ENCODE assay signal across 21 mouse cellular contexts in genomic region chr8:114115076-114115475, GRCm38 (mm10). TPM values are rescaled to one million over a fixed set of nuclear protein-coding genes. Genes with fewer than 3 reads are reported as not detected.
A peak's percentile ranks its signal among the peaks of the same experiment; 100 is the strongest.
DNase-seq lines count a peak whose midpoint lies in the region; ATAC-seq and TF ChIP-seq lines count a peak whose summit lies in the region.
"Had no signal": no experiment of that assay in that cellular context is flagged by ENCODE, and none has a peak within 500 bp of the region (broad histone marks: within the 10 kb centered on the region; RNA-seq: fewer than 3 reads in every experiment).

No protein-coding gene starts in this region.

- WGBS in forebrain, embryonic 11.5 days, result 28% methylated on average over 1 of the region's 1 CpGs
- 35% methylated on average over 1 of the region's 1 CpGs for WGBS in forebrain, postnatal 0 days
- WGBS in kidney, postnatal 0 days, result 14% methylated on average over 1 of the region's 1 CpGs
- WGBS in neural tube, embryonic 13.5 days, result 12% methylated on average over 1 of the region's 1 CpGs
- 31% methylated on average over 1 of the region's 1 CpGs for whole genome bisulfite sequencing in neural tube, embryonic 15.5 days

- no peak overlapping the region for H3K4me3 ChIP-seq in forebrain, embryonic 11.5 days (ENCODE audit: low read depth, low read length)
- no peak overlapping the region for H3K4me3 ChIP-seq in forebrain, postnatal 0 days (ENCODE audit: low read depth, low read length)
- H3K4me3 ChIP-seq in kidney, postnatal 0 days (replicated peaks; ENCODE audit: low read depth, low read length), result no peak overlapping the region
- no peak overlapping the region for H3K4me3 ChIP-seq in neural tube, embryonic 13.5 days
- H3K4me3 ChIP-seq in neural tube, embryonic 15.5 days (replicated peaks), result no peak overlapping the region
- H3K4me3 ChIP-seq: embryonic facial prominence, embryonic 15.5 days; erythroblast, embryonic 14.5 days; heart, embryonic 13.5 days; hindbrain, embryonic 13.5 days; intestine, embryonic 15.5 days had no signal

- TF ChIP-seq CTCF in forebrain, postnatal 0 days (IDR thresholded peaks at IDR 0.05; ENCODE audit: low read depth), result no peak
- no peak for TF ChIP-seq CTCF in kidney, postnatal 0 days (IDR thresholded peaks at IDR 0.05; ENCODE audit: low read depth)

- no peaks in the 10 kb centered on the region for H3K36me3 ChIP-seq in forebrain, embryonic 11.5 days (ENCODE audit: control insufficient read depth, insufficient read depth, low read length)
- H3K36me3 ChIP-seq in forebrain, postnatal 0 days (ENCODE audit: insufficient read depth), result no peaks in the 10 kb centered on the region
- H3K36me3 ChIP-seq in kidney, postnatal 0 days (ENCODE audit: insufficient read depth, low read length), result no peaks in the 10 kb centered on the region
- no peaks in the 10 kb centered on the region for H3K36me3 ChIP-seq in neural tube, embryonic 13.5 days
- no peaks in the 10 kb centered on the region for H3K36me3 ChIP-seq in neural tube, embryonic 15.5 days
- H3K36me3 ChIP-seq: embryonic facial prominence, embryonic 15.5 days; heart, embryonic 13.5 days; hindbrain, embryonic 13.5 days; intestine, embryonic 15.5 days had no signal

- peaks cover 8% of the 10 kb centered on the region; the same call in 1 of the 2 replicates for H3K4me1 ChIP-seq in forebrain, embryonic 11.5 days (replicated peaks; ENCODE audit: control insufficient read depth, insufficient read depth, low read length)
- peaks cover 8% of the 10 kb centered on the region; the same call in 1 of the 2 replicates for H3K4me1 ChIP-seq in forebrain, postnatal 0 days (ENCODE audit: insufficient read depth)
- H3K4me1 ChIP-seq in kidney, postnatal 0 days (replicated peaks; ENCODE audit: insufficient read depth, low read length), result no peaks in the 10 kb centered on the region
- peaks cover 21% of the 10 kb centered on the region for H3K4me1 ChIP-seq in neural tube, embryonic 13.5 days (replicated peaks)
- peaks cover 18% of the 10 kb centered on the region for H3K4me1 ChIP-seq in neural tube, embryonic 15.5 days
- H3K4me1 ChIP-seq: embryonic facial prominence, embryonic 15.5 days; heart, embryonic 13.5 days; intestine, embryonic 15.5 days had no signal

- DNase-seq in forebrain, embryonic 11.5 days (ENCODE audit: low spot score), result no peak
- DNase-seq in forebrain, postnatal 0 days, result no peak
- peak; percentile 12 for DNase-seq in kidney, postnatal 0 days (ENCODE audit: low spot score)
- DNase-seq in kidney, adult 9 months, result no peak
- peak; percentile 59 for DNase-seq in retina, postnatal 1 day
- DNase-seq in frontal cortex, adult 2 months (ENCODE audit: extremely low spot score in 1 of 2, low spot score in 1 of 2), result no peak
- DNase-seq: adrenal gland, postnatal 14 days; cerebellum, adult 11-12 months; cerebellum, adult 9-10 months; cerebellum, postnatal 25 days; gastrocnemius, postnatal 36 days; heart, postnatal 36 days had no signal

- no peaks in the 10 kb centered on the region for H3K27me3 ChIP-seq in forebrain, embryonic 11.5 days (ENCODE audit: control insufficient read depth, insufficient read depth, low read length)
- no peaks in the 10 kb centered on the region for H3K27me3 ChIP-seq in forebrain, postnatal 0 days (ENCODE audit: insufficient read depth, low read length)
- no peaks in the 10 kb centered on the region for H3K27me3 ChIP-seq in kidney, postnatal 0 days (ENCODE audit: insufficient read depth, low read length)
- no peaks in the 10 kb centered on the region for H3K27me3 ChIP-seq in neural tube, embryonic 13.5 days
- H3K27me3 ChIP-seq in neural tube, embryonic 15.5 days (replicated peaks), result no peaks in the 10 kb centered on the region
- H3K27me3 ChIP-seq: embryonic facial prominence, embryonic 15.5 days; heart, embryonic 13.5 days; hindbrain, embryonic 13.5 days; intestine, embryonic 15.5 days had no signal

- H3K4me2 ChIP-seq in forebrain, embryonic 11.5 days (ENCODE audit: low read depth, low read length, severe bottlenecking), result no peak overlapping the region
- H3K4me2 ChIP-seq in forebrain, postnatal 0 days (ENCODE audit: low read depth), result no peak overlapping the region
- H3K4me2 ChIP-seq in kidney, postnatal 0 days (ENCODE audit: low read length), result no peak overlapping the region
- H3K4me2 ChIP-seq in neural tube, embryonic 13.5 days, result no peak overlapping the region
- H3K4me2 ChIP-seq in neural tube, embryonic 15.5 days, result no peak overlapping the region
- H3K4me2 ChIP-seq: embryonic facial prominence, embryonic 15.5 days; heart, embryonic 13.5 days; hindbrain, embryonic 13.5 days; intestine, embryonic 15.5 days had no signal

- H3K27ac ChIP-seq in forebrain, embryonic 11.5 days (ENCODE audit: low read depth, low read length), result no peak overlapping the region
- no peak overlapping the region for H3K27ac ChIP-seq in forebrain, postnatal 0 days (ENCODE audit: low read depth, low read length)
- no peak overlapping the region for H3K27ac ChIP-seq in kidney, postnatal 0 days
- 0 out of 2 replicates have a peak overlapping the region, but pooled peaks have one; percentile 9 for H3K27ac ChIP-seq in neural tube, embryonic 13.5 days (replicated peaks)
- no peak overlapping the region for H3K27ac ChIP-seq in neural tube, embryonic 15.5 days (replicated peaks)
- H3K27ac ChIP-seq: embryonic facial prominence, embryonic 15.5 days; heart, embryonic 13.5 days; intestine, embryonic 15.5 days had no signal

- H3K9me3 ChIP-seq in forebrain, embryonic 11.5 days (ENCODE audit: control insufficient read depth, low read length), result no peaks in the 10 kb centered on the region
- no peaks in the 10 kb centered on the region for H3K9me3 ChIP-seq in forebrain, postnatal 0 days (ENCODE audit: low read length)
- H3K9me3 ChIP-seq in kidney, postnatal 0 days (replicated peaks; ENCODE audit: low read length), result no peaks in the 10 kb centered on the region
- no peaks in the 10 kb centered on the region for H3K9me3 ChIP-seq in neural tube, embryonic 13.5 days
- no peaks in the 10 kb centered on the region for H3K9me3 ChIP-seq in neural tube, embryonic 15.5 days (replicated peaks)
- H3K9me3 ChIP-seq: embryonic facial prominence, embryonic 15.5 days; heart, embryonic 13.5 days; hindbrain, embryonic 13.5 days; intestine, embryonic 15.5 days had no signal

- H3K9ac ChIP-seq in forebrain, embryonic 11.5 days (ENCODE audit: low read length), result no peak overlapping the region
- H3K9ac ChIP-seq in forebrain, postnatal 0 days, result no peak overlapping the region
- H3K9ac ChIP-seq in kidney, postnatal 0 days (ENCODE audit: low read depth, low read length), result no peak overlapping the region
- no peak overlapping the region for H3K9ac ChIP-seq in neural tube, embryonic 13.5 days
- H3K9ac ChIP-seq in neural tube, embryonic 15.5 days (replicated peaks), result no peak overlapping the region
- H3K9ac ChIP-seq: embryonic facial prominence, embryonic 15.5 days; heart, embryonic 13.5 days; hindbrain, embryonic 13.5 days; intestine, embryonic 15.5 days had no signal

- ATAC-seq in forebrain, embryonic 11.5 days (replicated peaks; ENCODE audit: low FRiP score), result peak; percentile 37; the same call in 1 of the 2 replicates
- ATAC-seq in forebrain, postnatal 0 days, result no peak
- ATAC-seq in kidney, postnatal 0 days (replicated peaks; ENCODE audit: low FRiP score, low read depth), result no peak
- no peak for ATAC-seq in neural tube, embryonic 13.5 days (ENCODE audit: low read depth)
- no peak for ATAC-seq in neural tube, embryonic 15.5 days (ENCODE audit: low FRiP score)
- ATAC-seq: activated CD4-positive, CD25-positive, alpha-beta regulatory T cell, adult 4 months; intestine, embryonic 15.5 days; Patski had no signal

RNA-seq across cellular contexts. Expression of gene Nudt7, which starts 18.3 kb away (rescaled TPM):
- polyA plus RNA-seq in forebrain, embryonic 11.5 days (2014; fragmentation: Nextera tagmentation; extraction: Ambion mirVana), result 9.5 and 10.6 TPM in 2 replicates
- 1.5 and 1.8 TPM in 2 replicates for total RNA-seq in forebrain, postnatal 0 days (2014; rRNA removed)
- polyA plus RNA-seq in forebrain, postnatal 0 days (2015; fragmentation: Nextera tagmentation; extraction: Ambion mirVana), result 3.8 and 4.2 TPM in 2 replicates
- 25.5 and 28.1 TPM in 2 replicates for polyA plus RNA-seq in kidney, postnatal 0 days (2015; fragmentation: Nextera tagmentation; extraction: Ambion mirVana)
- 8.5 and 8.9 TPM in 2 replicates for polyA plus RNA-seq in neural tube, embryonic 13.5 days (2015; fragmentation: Nextera tagmentation; extraction: Ambion mirVana)
- polyA plus RNA-seq in neural tube, embryonic 15.5 days (2015; fragmentation: Nextera tagmentation; extraction: Ambion mirVana), result 4.1 and 7.7 TPM in 2 replicates
- 8.3 and 9.7 TPM in 2 replicates for polyA plus RNA-seq in frontal cortex, adult 2 months (2012; rRNA removed)

Comparison
In these comparisons a context has a peak if more than half of its experiments do, and no peak if none do; other contexts are left out.
1. DNase-seq: peak in kidney, postnatal 0 days (single experiment) and retina, postnatal 1 day (single experiment); none in forebrain, embryonic 11.5 days (single experiment), forebrain, postnatal 0 days (single experiment), kidney, adult 9 months (single experiment) and frontal cortex, adult 2 months (0 of 2).